Mouse (Mus musculus) stomach, postnatal 0 days (tissue): Measurements from ENCODE around the gene Pxn. TPM values are rescaled to one million over a fixed set of nuclear protein-coding genes. Genes with fewer than 3 reads are reported as not detected.

ENCODE experiments used
- ATAC-seq: fragments of 200-750 bp; cut with Nextera tagmentation; 2 replicates; pipeline ENCODE4 v1.8.0; 2017; ENCODE audit not compliant: low FRiP score, low TSS enrichment
- DNase-seq: peaks from one replicate; pipeline ENCODE4 v3.0.0-alpha.2; 2016; ENCODE audit warnings: low spot score
- H3K27ac ChIP-seq: fragments of 300-500 bp; sonication (generic); replicated peaks from 2 replicates; pipeline ENCODE4 v1.5.1; 2014; ENCODE audit warnings: mild to moderate bottlenecking, control low read depth
- H3K27me3 ChIP-seq: fragments of 300-500 bp; sonication (generic); 2 replicates; pipeline ENCODE4 v1.6.1; 2014; ENCODE audit warnings: low read length; ENCODE audit not compliant: control insufficient read depth, insufficient read depth
- H3K36me3 ChIP-seq: fragments of 300-500 bp; sonication (generic); 2 replicates; pipeline ENCODE4 v1.6.1; 2014; ENCODE audit warnings: low read length, mixed read lengths; ENCODE audit not compliant: control insufficient read depth, insufficient read depth
- H3K4me1 ChIP-seq: fragments of 300-500 bp; sonication (generic); replicated peaks from 2 replicates; pipeline ENCODE4 v1.6.1; 2014; ENCODE audit warnings: antibody characterized with exemption; ENCODE audit not compliant: control insufficient read depth, insufficient read depth
- H3K4me2 ChIP-seq: fragments of 300-500 bp; sonication (generic); replicated peaks from 2 replicates; pipeline ENCODE4 v1.6.1; 2014; ENCODE audit warnings: low read depth, mild to moderate bottlenecking, control low read depth, moderate library complexity
- H3K4me3 ChIP-seq: fragments of 300-500 bp; sonication (generic); 2 replicates; pipeline ENCODE4 v1.5.1; 2014; ENCODE audit warnings: low read depth, low read length, control low read depth
- H3K9ac ChIP-seq: fragments of 300-500 bp; sonication (generic); 2 replicates; pipeline ENCODE4 v1.6.1; 2014; ENCODE audit warnings: mild to moderate bottlenecking, low read length, control low read depth, mixed read lengths
- H3K9me3 ChIP-seq: fragments of 300-500 bp; sonication (generic); 2 replicates; pipeline ENCODE4 v1.6.1; 2016; ENCODE audit warnings: low read length; ENCODE audit not compliant: control insufficient read depth
- CTCF ChIP-seq: IDR thresholded peaks from 2 replicates; pipeline ENCODE4 v1.5.1; 2016; ENCODE audit warnings: antibody characterized with exemption, low read depth, mild to moderate bottlenecking, moderate library complexity
- EP300 ChIP-seq: optimal IDR thresholded peaks from 2 replicates; pipeline ENCODE3; 2016; ENCODE audit warnings: antibody characterized with exemption
- WGBS: fragments of 180-500 bp; shearing (Covaris S2); extraction: QIAGEN DNeasy Blood & Tissue Kit; methylation state at CpG from one replicate; pipeline ENCODE4 v1.1.7; 2014; 5-methylcytosine and 5-hydroxymethylcytosine counted together
- microRNA-seq: library from miRNA; unstranded; fragments of <30 nt; microRNA quantifications from one replicate; pipeline ENCODE4, GENCODE M21; 2016
- polyA plus RNA-seq: library from polyadenylated mRNA; unstranded; fragments of >200 nt; fragmentation: Nextera tagmentation; extraction: Ambion mirVana; gene quantifications from 2 replicates; pipeline ENCODE4 v1.2.1, GENCODE M21; 2015

The Pxn gene
- polyA plus RNA-seq, 1 experiment from 2014 or later, result 21.1 TPM

DNA sequence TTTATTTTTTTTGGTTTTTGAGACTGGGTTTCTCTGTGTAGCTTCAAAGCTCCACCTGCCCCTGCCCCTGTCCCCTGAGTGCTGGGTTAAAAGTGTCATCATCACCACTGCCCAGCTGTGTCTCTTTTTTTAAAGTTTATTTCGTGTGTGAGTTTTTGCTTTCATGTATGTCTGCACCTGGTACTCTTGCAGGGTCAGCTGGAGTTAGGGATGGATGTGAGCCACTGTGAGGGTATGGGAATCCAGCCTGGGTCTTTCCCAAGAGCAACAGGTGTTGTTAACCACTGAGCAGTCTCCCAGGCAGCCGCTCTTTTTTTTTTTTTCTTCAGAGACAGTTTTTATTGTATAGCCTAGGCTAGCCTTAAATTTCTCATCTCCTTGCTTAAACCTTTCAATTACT lies 80.3 kb downstream of the Pxn start:
- H3K4me1 ChIP-seq, result no peaks in the 10 kb centered on the region

DNA sequence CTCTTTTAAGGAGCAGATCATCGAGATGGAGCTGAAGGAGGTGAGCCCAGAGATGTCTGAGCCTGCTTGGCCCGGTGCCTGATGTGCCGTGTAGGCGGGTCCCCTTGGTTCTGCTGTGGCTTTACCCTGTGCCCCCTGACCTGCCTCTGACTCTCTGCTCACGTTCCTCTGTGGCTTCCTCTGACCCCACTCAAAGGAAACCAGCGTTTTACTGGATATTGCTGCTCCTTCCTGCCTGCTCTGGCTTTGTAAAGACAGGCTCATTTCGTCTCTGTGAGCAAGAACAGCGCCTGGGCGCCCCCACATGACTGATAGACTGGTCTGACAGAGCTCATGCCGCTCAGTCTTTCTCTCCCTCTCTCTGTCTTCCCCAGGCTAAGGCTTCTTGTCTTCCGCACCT lies 84.6 kb downstream of the Pxn start:
- 0 out of 2 replicates have a peak overlapping the region, but pooled peaks have one; percentile 24 for H3K27ac ChIP-seq
- DNase-seq, result no peak
- H3K4me3 ChIP-seq, result no peak overlapping the region
- no peaks in the 10 kb centered on the region for H3K4me1 ChIP-seq
- peaks cover 69% of the 10 kb centered on the region for H3K36me3 ChIP-seq
- TF ChIP-seq CTCF (no peak; the same call in 1 of the 2 replicates), EP300 (no peak)
- H3K27me3 ChIP-seq, result no peaks in the 10 kb centered on the region
- H3K9ac ChIP-seq, result no peak overlapping the region
- H3K9me3 ChIP-seq, result no peaks in the 10 kb centered on the region
- WGBS, result 73% methylated on average over 11 of the region's 11 CpGs
- no peak overlapping the region for H3K4me2 ChIP-seq
- no peak for ATAC-seq

More for the DNA sequence above, 80.3 kb downstream of the Pxn start:
- no peak overlapping the region for H3K27ac ChIP-seq
- no peaks in the 10 kb centered on the region for H3K9me3 ChIP-seq
- no peak for DNase-seq
- ATAC-seq, result no peak
- H3K27me3 ChIP-seq, result no peaks in the 10 kb centered on the region
- H3K4me3 ChIP-seq, result no peak overlapping the region
- H3K9ac ChIP-seq, result no peak overlapping the region
- TF ChIP-seq EP300, result no peak
- 88% methylated on average over 2 of the region's 2 CpGs for WGBS
- peaks cover 60% of the 10 kb centered on the region for H3K36me3 ChIP-seq
- no peak overlapping the region for H3K4me2 ChIP-seq

DNA sequence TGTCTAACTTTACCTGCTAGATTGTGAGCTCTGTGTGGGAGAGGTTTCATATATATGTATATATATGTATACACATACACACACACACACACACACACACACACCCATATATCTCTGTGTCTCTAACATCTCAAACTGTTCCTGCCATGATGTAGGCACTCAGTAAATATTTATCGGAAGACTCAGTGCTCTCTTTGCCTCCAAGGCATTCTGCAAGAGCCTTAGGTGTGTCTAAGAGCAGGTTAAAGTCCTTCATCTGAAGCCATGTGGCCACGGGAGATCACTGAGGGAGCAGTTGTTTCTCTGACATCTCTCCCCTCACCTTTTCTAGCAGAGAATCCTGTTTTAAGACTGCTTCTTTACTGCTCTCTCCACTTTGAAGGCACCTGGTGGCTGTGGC lies 85.0 kb downstream of the Pxn start:
- H3K4me2 ChIP-seq, result no peak overlapping the region
- no peak overlapping the region for H3K27ac ChIP-seq
- TF ChIP-seq EP300 (no peak), CTCF (no peak)
- peak; percentile 67 for ATAC-seq
- WGBS, result 74% methylated on average over 2 of the region's 2 CpGs
- peaks cover 65% of the 10 kb centered on the region for H3K36me3 ChIP-seq
- H3K9ac ChIP-seq, result no peak overlapping the region
- H3K9me3 ChIP-seq, result no peaks in the 10 kb centered on the region
- DNase-seq, result no peak
- no peaks in the 10 kb centered on the region for H3K4me1 ChIP-seq
- H3K4me3 ChIP-seq, result no peak overlapping the region
- no peaks in the 10 kb centered on the region for H3K27me3 ChIP-seq

DNA sequence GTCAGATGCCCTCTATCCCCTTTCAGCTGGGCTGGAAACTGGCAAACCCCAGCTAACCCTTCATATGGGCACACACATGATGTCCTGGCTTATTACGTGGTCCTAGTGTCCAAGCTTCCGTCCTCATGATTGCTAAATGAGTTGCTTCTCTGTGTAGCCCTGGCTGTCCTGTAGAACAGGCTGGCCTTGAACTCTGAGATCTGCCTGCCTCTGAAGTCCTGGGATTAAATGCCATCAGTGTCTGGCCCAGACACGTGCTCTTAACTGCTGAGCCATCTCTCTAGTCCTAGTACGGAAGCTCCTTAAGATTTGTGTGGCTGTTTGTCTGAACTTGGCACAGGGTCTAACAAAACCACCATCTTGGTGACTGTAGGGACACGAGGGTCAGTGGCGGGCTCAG lies 97.1 kb downstream of the Pxn start:
- Histone ChIP-seq H3K27me3 (no peaks in the 10 kb centered on the region), H3K27ac (no peak overlapping the region), H3K9ac (no peak overlapping the region), H3K9me3 (no peaks in the 10 kb centered on the region), H3K4me3 (no peak overlapping the region), H3K36me3 (peaks cover 40% of the 10 kb centered on the region), H3K4me2 (no peak overlapping the region), H3K4me1 (no peaks in the 10 kb centered on the region)
- DNase-seq, result no peak
- no peak for ATAC-seq
- TF ChIP-seq EP300 (no peak), CTCF (no peak)
- WGBS, result 92% methylated on average over 6 of the region's 6 CpGs

Small RNA genes lying within 50 kb of the gene (microRNA-seq; reads per million reads assigned to microRNA genes)
- gene Mir7029, result not detected

Other genes with a start within 250 kb of the Pxn start
- gene Rnf10, start 233.8 kb upstream of the Pxn start, polyA plus RNA-seq, result 84.0 and 93.0 TPM in 2 replicates
- 32.6 and 32.9 TPM in 2 replicates for gene Coq5, start 227.0 kb upstream of the Pxn start, polyA plus RNA-seq
- 1,661 and 1,792 TPM in 2 replicates for gene Dynll1, start 205.7 kb upstream of the Pxn start, polyA plus RNA-seq
- gene Srsf9, start 179.5 kb upstream of the Pxn start, polyA plus RNA-seq, result 121 and 129 TPM in 2 replicates
- 12.9 and 14.7 TPM in 2 replicates for gene Gatc, start 165.5 kb upstream of the Pxn start, polyA plus RNA-seq
- 63.3 and 65.4 TPM in 2 replicates for gene Triap1, start 165.5 kb upstream of the Pxn start, polyA plus RNA-seq
- gene Cox6a1, start 157.7 kb upstream of the Pxn start, polyA plus RNA-seq, result 1,431 and 1,574 TPM in 2 replicates
- gene Msi1, start 77.1 kb upstream of the Pxn start, polyA plus RNA-seq, result 3.2 and 3.6 TPM in 2 replicates
- gene Pla2g1b, start 40.4 kb upstream of the Pxn start, polyA plus RNA-seq, result 464 and 489 TPM in 2 replicates
- gene Sirt4, start 22.0 kb upstream of the Pxn start, polyA plus RNA-seq, result 10.1 and 11.5 TPM in 2 replicates
- gene Rplp0, start 52.8 kb downstream of the Pxn start, polyA plus RNA-seq, result 1,317 and 1,335 TPM in 2 replicates
- gene Gcn1l1, start 58.6 kb downstream of the Pxn start, polyA plus RNA-seq, result 11.2 and 11.7 TPM in 2 replicates
- gene Rab35, start 125.2 kb downstream of the Pxn start, polyA plus RNA-seq, result 20.0 and 20.3 TPM in 2 replicates
- gene Bicdl1, start 224.9 kb downstream of the Pxn start, polyA plus RNA-seq, result 16.0 and 16.8 TPM in 2 replicates